Mouse (Mus musculus): ENCODE measurements around the gene Btbd9.

Gene Btbd9

GRCm38 (mm10) chr17:30490601-30491000 is 85.7 kb downstream of the Btbd9 start:
- ChIA-PET CTCF (no interaction called here), POLR2A (no interaction called here)

GRCm38 (mm10) chr17:30490086-30490485 is 86.2 kb downstream of the Btbd9 start:
- ChIA-PET CTCF (interaction anchor here in 1 of 4 experiments (0.9 kb wide), 1 partner anchor 238 kb away, joined by 3 read pairs; no protein-coding TSS in a partner anchor), POLR2A (interaction anchor here in 1 of 4 experiments (0.8 kb wide), 1 partner anchor 54 kb away, joined by 3 read pairs; no protein-coding TSS in a partner anchor)

- POLR2A ChIA-PET: interaction anchor here in 3 of 4 experiments (0.5 to 1.2 kb wide), 5 partner anchors 17 to 337 kb away, joined by 3 to 5 read pairs (median 3); no protein-coding TSS in a partner anchor
- CTCF ChIA-PET: interaction anchor here in 1 of 4 experiments (0.9 kb wide), 1 partner anchor 238 kb away, joined by 3 read pairs; no protein-coding TSS in a partner anchor
These were observed 86.7 kb downstream of the Btbd9 start for GRCm38 (mm10) chr17:30489629-30490028.

- CTCF ChIA-PET: interaction anchor here in 1 of 4 experiments (0.6 kb wide), 1 partner anchor 33 kb away, joined by 5 read pairs; no protein-coding TSS in a partner anchor
These were observed 88.6 kb downstream of the Btbd9 start for GRCm38 (mm10) chr17:30487695-30488094.

GRCm38 (mm10) chr17:30485067-30485854 is 91.0 kb downstream of the Btbd9 start:
- ChIA-PET CTCF (interaction anchor here in 1 of 4 experiments (0.6 kb wide), 1 partner anchor 194 kb away, joined by 3 read pairs; no protein-coding TSS in a partner anchor), POLR2A (interaction anchor here in 3 of 4 experiments (0.6 to 1.3 kb wide), 5 partner anchors 10 to 385 kb away, joined by 3 to 6 read pairs (median 3); no protein-coding TSS in a partner anchor)

More at GRCm38 (mm10) chr17:30487695-30488094, 88.6 kb downstream of the Btbd9 start:
- POLR2A ChIA-PET: no interaction called here

GRCm38 (mm10) chr17:30484446-30485066 is 91.7 kb downstream of the Btbd9 start:
- CTCF ChIA-PET: no interaction called here
- POLR2A ChIA-PET: interaction anchor here in 3 of 4 experiments (0.6 to 1.3 kb wide), 5 partner anchors 10 to 386 kb away, joined by 3 read pairs; no protein-coding TSS in a partner anchor

GRCm38 (mm10) chr17:30481766-30482165 is 94.5 kb downstream of the Btbd9 start:
- POLR2A ChIA-PET: interaction anchor here in 1 of 4 experiments (0.7 kb wide), 1 partner anchor 497 kb away, joined by 3 read pairs; no protein-coding TSS in a partner anchor
- CTCF ChIA-PET: interaction anchor here in 1 of 4 experiments (0.6 kb wide), 1 partner anchor 119 kb away, joined by 3 read pairs; no protein-coding TSS in a partner anchor

- CTCF ChIA-PET: interaction anchor here in 1 of 4 experiments (0.7 kb wide), 1 partner anchor 77 kb away, joined by 3 read pairs; no protein-coding TSS in a partner anchor
- POLR2A ChIA-PET: interaction anchor here in 1 of 4 experiments (0.7 to 1.2 kb wide), 3 partner anchors 11 to 497 kb away, joined by 3 read pairs; no protein-coding TSS in a partner anchor
These were observed 94.9 kb downstream of the Btbd9 start for GRCm38 (mm10) chr17:30481341-30481740.

- ChIA-PET CTCF (interaction anchor here in 1 of 4 experiments (0.7 kb wide), 1 partner anchor 78 kb away, joined by 3 read pairs; no protein-coding TSS in a partner anchor), POLR2A (interaction anchor here in 1 of 4 experiments (0.8 to 1.2 kb wide), 3 partner anchors 10 to 200 kb away, joined by 3 read pairs; no protein-coding TSS in a partner anchor)
These were observed 95.9 kb downstream of the Btbd9 start for GRCm38 (mm10) chr17:30480381-30480780.

GRCm38 (mm10) chr17:30478181-30478580 is 98.1 kb downstream of the Btbd9 start:
- ChIA-PET CTCF (interaction anchor here in 2 of 4 experiments (0.5 to 0.6 kb wide), 4 partner anchors 373 to 483 kb away, joined by 3 to 11 read pairs (median 4); no protein-coding TSS in a partner anchor), POLR2A (interaction anchor here in 2 of 4 experiments (1.0 to 1.3 kb wide), 2 partner anchors 14 to 15 kb away, joined by 3 to 4 read pairs; no protein-coding TSS in a partner anchor)

GRCm38 (mm10) chr17:30474561-30474960 is 101.7 kb downstream of the Btbd9 start:
- ChIA-PET POLR2A (interaction anchor here in 1 of 4 experiments (0.7 kb wide), 1 partner anchor 10 kb away, joined by 3 read pairs; no protein-coding TSS in a partner anchor), CTCF (interaction anchor here in 1 of 4 experiments (0.5 kb wide), 1 partner anchor 253 kb away, joined by 4 read pairs; no protein-coding TSS in a partner anchor)

- CTCF ChIA-PET: interaction anchor here in 2 of 4 experiments (0.9 to 1.2 kb wide), 2 partner anchors 37 to 86 kb away, joined by 3 read pairs; no protein-coding TSS in a partner anchor
- POLR2A ChIA-PET: interaction anchor here in 1 of 4 experiments (0.6 to 1.0 kb wide), 2 partner anchors 20 to 348 kb away, joined by 3 read pairs; no protein-coding TSS in a partner anchor
These were observed 103.5 kb downstream of the Btbd9 start for GRCm38 (mm10) chr17:30472776-30473175.

- ChIA-PET POLR2A (interaction anchor here in 2 of 4 experiments (0.5 to 1.5 kb wide), 3 partner anchors 16 to 840 kb away, joined by 3 to 5 read pairs (median 3); no protein-coding TSS in a partner anchor), CTCF (interaction anchor here in 2 of 4 experiments (0.5 to 0.8 kb wide), 3 partner anchors 61 to 576 kb away, joined by 3 to 14 read pairs (median 7); no protein-coding TSS in a partner anchor)
These were observed 104.8 kb downstream of the Btbd9 start for GRCm38 (mm10) chr17:30471512-30471911.

- ChIA-PET POLR2A (interaction anchor here in 2 of 4 experiments (0.6 to 1.5 kb wide), 5 partner anchors 10 to 274 kb away, joined by 3 read pairs; no protein-coding TSS in a partner anchor), CTCF (interaction anchor here in 1 of 4 experiments (0.5 to 0.6 kb wide), 2 partner anchors 422 to 575 kb away, joined by 3 to 7 read pairs; no protein-coding TSS in a partner anchor)
These were observed 105.5 kb downstream of the Btbd9 start for GRCm38 (mm10) chr17:30470790-30471189.

GRCm38 (mm10) chr17:30470286-30470685 is 106.0 kb downstream of the Btbd9 start:
- ChIA-PET CTCF (interaction anchor here in 2 of 4 experiments (0.6 to 1.0 kb wide), 2 partner anchors 422 to 574 kb away, joined by 3 read pairs; no protein-coding TSS in a partner anchor), POLR2A (interaction anchor here in 2 of 4 experiments (0.6 to 1.5 kb wide), 4 partner anchors 11 to 275 kb away, joined by 3 read pairs; no protein-coding TSS in a partner anchor)

- POLR2A ChIA-PET: interaction anchor here in 1 of 4 experiments (1.1 kb wide), 1 partner anchor 11 kb away, joined by 3 read pairs; no protein-coding TSS in a partner anchor
- CTCF ChIA-PET: interaction anchor here in 2 of 4 experiments (1.0 kb wide), 2 partner anchors 15 to 574 kb away, joined by 3 read pairs; no protein-coding TSS in a partner anchor
These were observed 106.7 kb downstream of the Btbd9 start for GRCm38 (mm10) chr17:30469511-30470076.

- ChIA-PET POLR2A (interaction anchor here in 1 of 4 experiments (0.7 to 0.9 kb wide), 2 partner anchors 32 to 503 kb away, joined by 3 read pairs; no protein-coding TSS in a partner anchor), CTCF (interaction anchor here in 2 of 4 experiments (0.5 to 1.6 kb wide), 4 partner anchors 13 to 390 kb away, joined by 3 to 4 read pairs (median 3); no protein-coding TSS in a partner anchor)
These were observed 107.9 kb downstream of the Btbd9 start for GRCm38 (mm10) chr17:30468368-30468767.

Measured in embryonic stem cell, embryonic (primary cell).